Mouse (Mus musculus): ENCODE measurements around the gene Col1a2. TPM values are rescaled to one million over a fixed set of nuclear protein-coding genes. Genes with fewer than 3 reads are reported as not detected.
A peak's percentile ranks its signal among the peaks of the same experiment; 100 is the strongest.

Col1a2 gene
- polyA plus RNA-seq, 1 experiment from 2014 or later: 32.8 TPM

GRCm38 (mm10) chr6:4506791-4507190 lies 2.2 kb downstream of the Col1a2 start:
- H3K4me1 ChIP-seq (ENCODE audit: control insufficient read depth, insufficient read depth, low read length): peaks cover 7% of the 10 kb centered on the region; the same call in 1 of the 2 replicates
- 76% methylated on average over 5 of the region's 5 CpGs for WGBS
- no peak overlapping the region for H3K4me2 ChIP-seq (ENCODE audit: low read length)
- no peak overlapping the region for H3K9ac ChIP-seq (ENCODE audit: low read length)
- DNase-seq (ENCODE audit: low spot score) (no peak), ATAC-seq (no peak)
- H3K36me3 ChIP-seq (ENCODE audit: control insufficient read depth, insufficient read depth, low read length): no peaks in the 10 kb centered on the region
- H3K27ac ChIP-seq (ENCODE audit: low read depth, low read length): no peak overlapping the region
- no peak overlapping the region for H3K4me3 ChIP-seq (ENCODE audit: low read depth, low read length)
- no peaks in the 10 kb centered on the region for H3K9me3 ChIP-seq (replicated peaks; ENCODE audit: control insufficient read depth, low read length)
- 0 out of 2 replicates have a peak, but pooled peaks cover 3% of the 10 kb centered on the region for H3K27me3 ChIP-seq (replicated peaks; ENCODE audit: control insufficient read depth, insufficient read depth, low read length)

- H3K27ac ChIP-seq (ENCODE audit: low read depth, low read length): no peak overlapping the region
- no peaks in the 10 kb centered on the region for H3K36me3 ChIP-seq (ENCODE audit: control insufficient read depth, insufficient read depth, low read length)
- peaks cover 7% of the 10 kb centered on the region; the same call in 1 of the 2 replicates for H3K4me1 ChIP-seq (ENCODE audit: control insufficient read depth, insufficient read depth, low read length)
- H3K9ac ChIP-seq (ENCODE audit: low read length): no peak overlapping the region
- 0 out of 2 replicates have a peak, but pooled peaks cover 3% of the 10 kb centered on the region for H3K27me3 ChIP-seq (replicated peaks; ENCODE audit: control insufficient read depth, insufficient read depth, low read length)
- H3K4me2 ChIP-seq (ENCODE audit: low read length): no peak overlapping the region
- no peak overlapping the region for H3K4me3 ChIP-seq (ENCODE audit: low read depth, low read length)
- ATAC-seq (no peak), DNase-seq (ENCODE audit: low spot score) (no peak)
- H3K9me3 ChIP-seq (replicated peaks; ENCODE audit: control insufficient read depth, low read length): no peaks in the 10 kb centered on the region
- WGBS: 90% methylated on average over 1 of the region's 1 CpGs
These were observed 2.7 kb downstream of the Col1a2 start for GRCm38 (mm10) chr6:4507323-4507722.

- DNase-seq (ENCODE audit: low spot score) (no peak), ATAC-seq (no peak)
- no peak overlapping the region for H3K4me2 ChIP-seq (ENCODE audit: low read length)
- no peak overlapping the region for H3K9ac ChIP-seq (ENCODE audit: low read length)
- H3K27ac ChIP-seq (ENCODE audit: low read depth, low read length): no peak overlapping the region
- H3K4me3 ChIP-seq (ENCODE audit: low read depth, low read length): no peak overlapping the region
- WGBS: 90% methylated on average over 4 of the region's 4 CpGs
- H3K27me3 ChIP-seq (replicated peaks; ENCODE audit: control insufficient read depth, insufficient read depth, low read length): 0 out of 2 replicates have a peak, but pooled peaks cover 3% of the 10 kb centered on the region
- H3K4me1 ChIP-seq (ENCODE audit: control insufficient read depth, insufficient read depth, low read length): peaks cover 7% of the 10 kb centered on the region; the same call in 1 of the 2 replicates
- no peaks in the 10 kb centered on the region for H3K36me3 ChIP-seq (ENCODE audit: control insufficient read depth, insufficient read depth, low read length)
- no peaks in the 10 kb centered on the region for H3K9me3 ChIP-seq (replicated peaks; ENCODE audit: control insufficient read depth, low read length)
These were observed 3.7 kb downstream of the Col1a2 start for GRCm38 (mm10) chr6:4508279-4508678.

DNA sequence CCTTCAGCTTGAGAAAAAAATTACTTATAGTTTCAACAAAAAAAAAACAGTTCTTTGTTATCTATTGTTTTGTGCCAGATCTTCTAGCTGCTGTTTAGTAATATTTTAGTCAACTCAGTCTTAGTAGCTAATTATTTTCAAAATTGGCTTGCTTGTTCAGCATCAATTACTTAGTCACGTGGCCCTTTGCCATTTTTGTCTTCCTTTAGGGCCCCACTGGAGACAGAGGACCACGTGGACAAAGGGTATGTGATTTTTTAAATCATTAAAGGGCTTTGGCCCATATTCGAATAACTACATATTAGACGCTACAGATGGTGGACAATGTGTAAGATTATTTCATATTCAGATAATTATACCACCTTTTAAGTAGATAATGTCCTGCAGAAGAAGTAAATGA lies 4.8 kb downstream of the Col1a2 start:
- Histone ChIP-seq H3K4me1 (ENCODE audit: control insufficient read depth, insufficient read depth, low read length) (peaks cover 7% of the 10 kb centered on the region; the same call in 1 of the 2 replicates), H3K36me3 (ENCODE audit: control insufficient read depth, insufficient read depth, low read length) (no peaks in the 10 kb centered on the region), H3K27ac (ENCODE audit: low read depth, low read length) (no peak overlapping the region), H3K4me3 (ENCODE audit: low read depth, low read length) (no peak overlapping the region), H3K27me3 (replicated peaks; ENCODE audit: control insufficient read depth, insufficient read depth, low read length) (0 out of 2 replicates have a peak, but pooled peaks cover 3% of the 10 kb centered on the region), H3K4me2 (ENCODE audit: low read length) (no peak overlapping the region), H3K9ac (ENCODE audit: low read length) (no peak overlapping the region), H3K9me3 (replicated peaks; ENCODE audit: control insufficient read depth, low read length) (no peaks in the 10 kb centered on the region)
- DNase-seq (ENCODE audit: low spot score): no peak
- no peak for ATAC-seq
- WGBS: 68% methylated on average over 4 of the region's 4 CpGs

DNA sequence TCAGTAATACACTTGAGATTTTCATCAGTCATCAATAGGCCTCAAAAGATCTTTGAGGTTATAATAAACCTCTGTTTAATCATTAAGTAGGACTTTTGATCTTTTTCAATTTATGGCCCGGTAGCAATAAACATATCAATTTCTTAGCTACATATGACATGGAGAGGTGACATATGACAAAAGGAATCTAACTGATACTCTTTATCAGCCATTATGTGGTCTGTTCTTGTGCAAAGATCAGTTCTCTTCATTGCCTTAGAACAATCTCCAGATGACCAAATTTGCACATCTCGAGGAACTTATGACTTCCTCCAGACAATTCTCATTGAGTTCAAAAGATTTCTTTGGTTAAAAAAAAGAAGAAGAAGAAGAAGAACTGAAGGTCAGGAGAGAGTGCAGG lies 10.1 kb downstream of the Col1a2 start:
- DNase-seq (ENCODE audit: low spot score) (no peak), ATAC-seq (no peak)
- no peak overlapping the region for H3K4me3 ChIP-seq (ENCODE audit: low read depth, low read length)
- WGBS: 94% methylated on average over 2 of the region's 2 CpGs
- H3K9ac ChIP-seq (ENCODE audit: low read length): no peak overlapping the region
- no peaks in the 10 kb centered on the region for H3K36me3 ChIP-seq (ENCODE audit: control insufficient read depth, insufficient read depth, low read length)
- H3K27me3 ChIP-seq (replicated peaks; ENCODE audit: control insufficient read depth, insufficient read depth, low read length): no peaks in the 10 kb centered on the region
- no peaks in the 10 kb centered on the region for H3K4me1 ChIP-seq (ENCODE audit: control insufficient read depth, insufficient read depth, low read length)
- no peaks in the 10 kb centered on the region for H3K9me3 ChIP-seq (replicated peaks; ENCODE audit: control insufficient read depth, low read length)
- no peak overlapping the region for H3K27ac ChIP-seq (ENCODE audit: low read depth, low read length)
- no peak overlapping the region for H3K4me2 ChIP-seq (ENCODE audit: low read length)

- H3K27me3 ChIP-seq (replicated peaks; ENCODE audit: control insufficient read depth, insufficient read depth, low read length): no peaks in the 10 kb centered on the region
- no peaks in the 10 kb centered on the region for H3K4me1 ChIP-seq (ENCODE audit: control insufficient read depth, insufficient read depth, low read length)
- H3K27ac ChIP-seq (ENCODE audit: low read depth, low read length): no peak overlapping the region
- no peak overlapping the region for H3K4me2 ChIP-seq (ENCODE audit: low read length)
- no peak for ATAC-seq
- H3K9me3 ChIP-seq (replicated peaks; ENCODE audit: control insufficient read depth, low read length): no peaks in the 10 kb centered on the region
- H3K36me3 ChIP-seq (ENCODE audit: control insufficient read depth, insufficient read depth, low read length): no peaks in the 10 kb centered on the region
- no peak for DNase-seq (ENCODE audit: low spot score)
- no peak overlapping the region for H3K4me3 ChIP-seq (ENCODE audit: low read depth, low read length)
- 86% methylated on average over 3 of the region's 3 CpGs for WGBS
- no peak overlapping the region for H3K9ac ChIP-seq (ENCODE audit: low read length)
These were observed 16.4 kb downstream of the Col1a2 start for GRCm38 (mm10) chr6:4521031-4521430.

DNA sequence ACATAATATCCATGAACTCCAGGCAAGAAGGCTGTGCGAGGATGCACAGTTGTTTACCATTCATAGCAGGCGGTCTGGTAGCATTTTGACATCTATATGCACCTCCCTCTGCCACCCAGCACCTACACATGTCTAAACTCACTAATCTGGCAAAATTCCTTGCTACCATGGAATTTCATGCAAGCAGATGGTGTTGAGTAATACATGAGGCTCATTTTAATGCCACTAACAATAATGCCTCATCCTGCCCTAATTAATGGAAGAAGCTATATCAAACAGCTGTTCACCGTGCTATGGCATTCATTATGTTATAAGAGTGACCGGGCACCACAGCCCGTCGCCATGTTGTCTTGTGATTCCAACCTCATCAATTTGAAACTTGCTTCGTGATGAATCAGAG lies 23.8 kb downstream of the Col1a2 start:
- peak; percentile 57 for DNase-seq (ENCODE audit: low spot score)
- no peak overlapping the region for H3K4me2 ChIP-seq (ENCODE audit: low read length)
- WGBS: 69% methylated on average over 7 of the region's 7 CpGs
- H3K36me3 ChIP-seq (ENCODE audit: control insufficient read depth, insufficient read depth, low read length): no peaks in the 10 kb centered on the region
- no peaks in the 10 kb centered on the region for H3K27me3 ChIP-seq (replicated peaks; ENCODE audit: control insufficient read depth, insufficient read depth, low read length)
- no peak overlapping the region for H3K27ac ChIP-seq (ENCODE audit: low read depth, low read length)
- H3K9me3 ChIP-seq (replicated peaks; ENCODE audit: control insufficient read depth, low read length): no peaks in the 10 kb centered on the region
- peak; percentile 71; the same call in 1 of the 2 replicates for ATAC-seq
- H3K4me1 ChIP-seq (ENCODE audit: control insufficient read depth, insufficient read depth, low read length): no peaks in the 10 kb centered on the region
- H3K9ac ChIP-seq (ENCODE audit: low read length): no peak overlapping the region
- H3K4me3 ChIP-seq (ENCODE audit: low read depth, low read length): no peak overlapping the region

GRCm38 (mm10) chr6:4530986-4531385 lies 26.4 kb downstream of the Col1a2 start:
- H3K9me3 ChIP-seq (replicated peaks; ENCODE audit: control insufficient read depth, low read length): no peaks in the 10 kb centered on the region
- WGBS: 89% methylated on average over 4 of the region's 4 CpGs
- H3K4me3 ChIP-seq (ENCODE audit: low read depth, low read length): no peak overlapping the region
- no peaks in the 10 kb centered on the region for H3K27me3 ChIP-seq (replicated peaks; ENCODE audit: control insufficient read depth, insufficient read depth, low read length)
- H3K36me3 ChIP-seq (ENCODE audit: control insufficient read depth, insufficient read depth, low read length): no peaks in the 10 kb centered on the region
- H3K27ac ChIP-seq (ENCODE audit: low read depth, low read length): no peak overlapping the region
- H3K4me2 ChIP-seq (ENCODE audit: low read length): no peak overlapping the region
- DNase-seq (ENCODE audit: low spot score): no peak
- no peaks in the 10 kb centered on the region for H3K4me1 ChIP-seq (ENCODE audit: control insufficient read depth, insufficient read depth, low read length)
- H3K9ac ChIP-seq (ENCODE audit: low read length): no peak overlapping the region
- no peak for ATAC-seq

- Histone ChIP-seq H3K9ac (ENCODE audit: low read length) (no peak overlapping the region), H3K4me3 (ENCODE audit: low read depth, low read length) (no peak overlapping the region), H3K36me3 (ENCODE audit: control insufficient read depth, insufficient read depth, low read length) (no peaks in the 10 kb centered on the region), H3K9me3 (replicated peaks; ENCODE audit: control insufficient read depth, low read length) (no peaks in the 10 kb centered on the region), H3K4me1 (ENCODE audit: control insufficient read depth, insufficient read depth, low read length) (no peaks in the 10 kb centered on the region), H3K4me2 (ENCODE audit: low read length) (no peak overlapping the region), H3K27me3 (replicated peaks; ENCODE audit: control insufficient read depth, insufficient read depth, low read length) (no peaks in the 10 kb centered on the region), H3K27ac (ENCODE audit: low read depth, low read length) (no peak overlapping the region)
- no peak for DNase-seq (ENCODE audit: low spot score)
- no peak for ATAC-seq
- 80% methylated on average over 1 of the region's 1 CpGs for WGBS
These were observed 28.3 kb downstream of the Col1a2 start for GRCm38 (mm10) chr6:4532898-4533297.
